Mouse (Mus musculus): Measurements from ENCODE around the gene Rxfp2.

The Rxfp2 gene

DNA sequence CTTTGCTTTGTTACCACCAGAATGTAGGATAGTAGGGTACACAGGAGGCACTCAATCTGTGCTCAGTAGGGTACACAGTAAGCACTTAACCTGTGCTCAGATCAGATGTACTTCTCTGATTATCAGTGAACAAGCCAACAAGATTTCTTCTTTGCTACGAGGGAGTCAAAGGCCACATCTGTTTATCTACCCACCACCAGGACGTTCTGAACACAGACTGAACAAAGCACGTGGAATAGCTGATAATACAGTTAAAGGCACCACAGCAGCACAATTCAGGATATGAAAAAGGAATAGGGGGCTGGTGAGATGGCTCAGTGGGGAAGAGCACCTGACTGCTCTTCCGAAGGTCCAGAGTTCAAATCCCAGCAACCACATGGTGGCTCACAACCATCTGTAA is 18.4 kb downstream of the Rxfp2 start:
- no peak for DNase-seq (ENCODE audit: low read depth, low spot score)

DNA sequence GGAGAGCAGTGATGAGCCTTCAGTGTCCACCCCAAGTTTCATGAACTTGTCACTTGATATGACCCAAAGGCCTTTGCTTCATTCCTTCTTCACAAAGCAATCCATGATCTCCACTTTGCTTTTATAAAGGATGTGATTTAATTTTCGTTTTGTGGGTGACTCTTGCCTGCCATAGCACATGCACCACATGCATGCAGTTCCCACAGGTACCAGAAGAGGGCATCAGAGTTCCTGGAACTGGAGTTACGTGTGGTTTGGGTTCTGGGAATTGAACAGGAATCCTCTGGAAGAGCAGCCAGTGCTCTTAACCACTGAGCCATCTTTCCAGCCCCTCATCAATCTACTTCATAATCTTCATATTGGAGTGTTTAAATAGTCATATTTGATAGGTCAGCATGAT is 26.1 kb downstream of the Rxfp2 start:
- DNase-seq (ENCODE audit: low read depth, low spot score) = no peak

DNA sequence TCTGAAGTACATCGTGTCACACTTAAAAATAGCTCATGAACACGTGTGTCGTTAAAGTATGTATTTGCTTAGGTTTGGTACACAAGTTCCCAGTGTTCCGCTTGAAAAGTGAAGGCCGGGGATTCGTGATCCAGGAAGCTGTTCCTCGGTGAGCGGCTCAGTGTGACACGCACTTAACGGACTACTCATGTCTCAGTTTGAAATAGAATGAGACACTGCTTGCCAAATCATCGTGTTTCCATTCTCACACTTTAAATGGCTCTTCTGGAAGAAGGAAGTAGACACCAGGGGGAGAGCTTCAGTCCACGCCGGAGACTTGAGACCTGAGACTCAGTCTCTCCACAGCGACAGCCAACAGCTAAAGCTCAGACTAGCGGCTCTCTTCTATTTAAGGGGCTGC is 28.0 kb downstream of the Rxfp2 start:
- DNase-seq (ENCODE audit: low read depth, low spot score) = no peak

DNA sequence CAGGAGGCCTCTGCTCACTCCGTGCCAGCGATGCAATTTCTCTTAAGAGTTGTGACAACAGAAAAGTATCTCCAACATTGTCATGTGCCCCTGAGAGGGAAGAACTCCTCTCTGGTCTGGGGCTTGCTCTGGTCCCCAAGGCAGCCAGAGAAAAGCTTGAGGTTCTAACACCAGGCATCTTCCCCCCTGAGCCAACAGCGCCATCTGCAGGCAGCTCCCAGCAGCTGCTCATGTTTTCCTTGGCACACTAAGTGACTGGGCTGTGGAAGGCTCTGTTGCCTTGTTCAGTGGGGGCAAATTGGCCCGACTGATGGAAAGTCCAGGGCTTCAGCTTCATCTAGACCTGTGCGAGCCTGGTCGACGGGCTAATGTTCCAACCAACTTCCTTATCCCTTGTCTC is 31.5 kb downstream of the Rxfp2 start:
- DNase-seq (ENCODE audit: low read depth, low spot score) = peak; percentile 50

DNA sequence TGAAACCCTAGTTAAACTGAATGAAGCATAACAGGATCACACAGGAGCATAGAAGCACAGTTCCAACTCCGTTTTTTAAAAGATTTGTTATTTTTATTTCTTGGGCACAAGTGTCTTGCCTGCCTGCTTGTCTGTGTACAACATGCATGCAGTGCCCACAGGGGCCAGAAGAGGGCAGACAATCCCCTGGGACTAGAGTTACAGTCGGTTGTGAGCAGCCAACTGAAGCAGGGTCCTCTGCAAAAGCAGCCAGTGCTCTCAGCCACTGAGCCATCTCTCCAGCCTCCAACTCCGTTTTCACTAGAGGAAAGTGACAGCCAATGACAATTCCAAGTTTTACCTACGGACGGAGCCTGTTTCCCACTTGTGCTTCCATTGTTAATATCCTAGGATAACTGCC is 33.4 kb downstream of the Rxfp2 start:
- DNase-seq (ENCODE audit: low read depth, low spot score) = peak; percentile 43

DNA sequence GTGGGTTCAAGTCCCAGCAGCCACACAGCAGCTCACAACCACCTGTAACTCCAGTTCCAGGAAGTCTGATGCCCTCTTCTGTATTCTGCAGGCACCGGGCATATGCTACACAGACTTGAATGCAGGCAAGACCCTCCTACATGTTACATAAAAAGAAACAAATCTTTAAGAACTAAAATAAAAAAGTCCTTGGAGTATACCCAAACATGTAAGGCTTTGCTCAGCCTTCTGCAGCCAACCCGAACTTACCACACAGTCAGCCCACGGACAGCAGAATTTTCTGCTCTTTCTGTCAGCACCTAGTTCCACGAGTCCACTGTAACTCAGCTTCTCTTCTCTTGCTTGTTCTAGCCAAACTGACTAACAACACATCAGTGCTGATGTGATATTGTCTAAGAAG is 34.8 kb downstream of the Rxfp2 start:
- DNase-seq (ENCODE audit: low read depth, low spot score) = no peak

DNA sequence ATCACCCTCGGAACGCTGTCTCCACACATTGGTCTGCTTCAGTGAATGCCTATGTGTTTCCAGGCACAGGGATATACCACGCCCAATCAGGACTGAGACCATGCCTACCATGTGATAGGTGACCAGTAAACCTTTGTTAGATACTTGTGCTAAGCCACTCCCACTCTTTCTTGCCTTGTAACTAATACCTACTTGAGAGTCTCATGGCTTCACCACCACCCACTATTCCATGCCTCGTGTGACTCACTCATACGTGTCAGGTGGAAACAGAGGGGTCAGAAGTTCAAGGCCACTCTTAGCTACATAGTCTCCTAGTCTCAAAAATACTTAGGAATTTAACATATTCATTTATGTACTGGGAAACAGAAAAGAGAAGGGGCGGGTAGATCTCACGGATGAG is 35.5 kb downstream of the Rxfp2 start:
- DNase-seq (ENCODE audit: low read depth, low spot score) = no peak

DNA sequence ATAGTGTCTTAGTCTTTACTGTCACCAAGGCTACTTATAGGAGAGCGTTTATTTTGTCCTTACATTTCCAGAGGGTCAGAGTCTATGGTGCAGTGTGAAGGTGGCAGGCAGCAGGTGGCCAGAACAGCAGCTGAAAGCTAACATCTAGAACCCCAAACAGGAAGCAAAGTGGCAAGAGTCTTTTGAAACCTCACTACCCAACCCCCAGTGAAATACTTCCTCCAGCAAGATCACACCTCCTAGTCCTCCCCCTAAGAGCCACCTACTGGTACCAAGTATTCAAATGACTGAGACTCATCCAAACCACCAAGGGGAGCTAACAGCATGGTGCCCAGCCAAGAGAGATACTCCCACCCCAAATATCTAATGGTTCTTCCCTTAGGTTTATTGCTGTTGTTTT is 36.8 kb downstream of the Rxfp2 start:
- no peak for DNase-seq (ENCODE audit: low read depth, low spot score)

DNA sequence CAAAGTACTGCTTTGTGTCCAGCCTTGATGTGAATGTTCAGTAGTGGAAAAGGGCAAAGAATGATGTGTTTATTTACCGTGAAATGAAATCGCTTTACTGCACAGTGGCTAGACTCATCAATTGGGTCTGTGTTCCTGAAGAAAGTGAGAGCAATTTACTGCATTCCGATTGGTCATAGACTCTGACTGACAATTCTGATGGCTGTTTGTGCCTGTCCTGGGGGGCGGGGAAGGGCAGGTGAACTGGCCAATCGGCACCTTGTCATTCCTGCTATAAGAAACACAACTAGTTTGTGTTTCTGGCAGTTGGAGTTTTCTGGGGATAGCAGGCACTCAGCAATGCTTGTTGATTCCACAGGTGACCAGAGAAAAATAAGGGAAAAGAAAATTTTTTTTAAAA is 37.6 kb downstream of the Rxfp2 start:
- no peak for DNase-seq (ENCODE audit: low read depth, low spot score)

DNA sequence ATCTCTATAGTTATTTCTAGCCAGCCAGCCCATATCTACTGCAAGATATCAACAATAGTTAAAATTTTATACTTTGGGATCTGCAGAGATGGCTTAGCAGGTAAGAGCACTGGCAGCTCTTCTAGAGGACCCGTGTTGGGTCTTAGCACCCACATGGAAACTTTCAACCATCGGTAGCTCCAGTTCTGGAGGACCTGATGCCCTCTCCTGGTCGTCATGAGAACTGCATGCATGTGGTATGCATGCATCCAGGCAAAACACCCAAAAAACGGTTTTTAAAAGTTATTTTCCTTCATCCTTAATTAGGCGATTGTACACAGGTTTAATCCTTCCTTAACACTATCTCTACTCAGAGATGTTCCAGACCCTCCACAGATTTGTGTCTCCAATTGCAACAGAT is 40.4 kb downstream of the Rxfp2 start:
- no peak for DNase-seq (ENCODE audit: low read depth, low spot score)

DNA sequence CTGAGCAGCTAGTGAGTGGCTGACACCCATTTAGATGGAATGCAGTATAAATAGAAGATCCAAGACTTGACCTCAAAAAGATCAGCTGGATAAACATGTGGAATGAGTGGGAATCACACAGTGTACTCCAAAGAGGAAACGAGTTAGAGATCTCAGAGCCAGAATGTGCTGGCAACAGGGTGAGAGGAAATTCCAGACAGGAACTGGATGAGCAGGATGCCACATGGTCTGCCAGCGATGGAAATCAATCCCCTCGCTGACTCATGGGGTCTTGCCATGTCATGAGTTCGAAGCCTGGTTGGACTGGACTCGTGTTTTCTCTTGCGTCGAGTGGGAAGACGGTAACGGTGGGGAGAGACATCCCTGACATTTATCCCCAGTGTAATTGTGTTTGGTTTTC is 41.0 kb downstream of the Rxfp2 start:
- no peak for DNase-seq (ENCODE audit: low read depth, low spot score)

DNA sequence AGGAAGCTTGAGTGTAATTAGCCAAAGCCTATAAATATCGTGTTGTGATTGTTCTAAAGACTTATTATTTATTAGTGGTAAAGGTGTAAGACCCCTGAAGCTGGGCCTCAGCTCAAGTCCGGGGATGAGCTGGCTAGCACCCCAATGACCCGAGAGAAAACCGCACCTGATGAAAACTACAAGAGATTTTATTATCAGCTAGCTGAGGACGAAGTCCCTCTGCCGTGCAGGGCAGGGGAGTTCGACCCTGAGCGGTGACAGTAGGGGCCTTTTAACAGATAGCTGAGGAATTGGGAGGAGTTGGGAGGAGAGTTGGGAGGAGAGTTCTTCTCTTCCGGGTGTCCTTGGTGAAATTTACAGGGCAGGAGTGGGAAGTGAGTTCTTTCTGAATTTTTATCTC is 42.6 kb downstream of the Rxfp2 start:
- no peak for DNase-seq (ENCODE audit: low read depth, low spot score)

DNA sequence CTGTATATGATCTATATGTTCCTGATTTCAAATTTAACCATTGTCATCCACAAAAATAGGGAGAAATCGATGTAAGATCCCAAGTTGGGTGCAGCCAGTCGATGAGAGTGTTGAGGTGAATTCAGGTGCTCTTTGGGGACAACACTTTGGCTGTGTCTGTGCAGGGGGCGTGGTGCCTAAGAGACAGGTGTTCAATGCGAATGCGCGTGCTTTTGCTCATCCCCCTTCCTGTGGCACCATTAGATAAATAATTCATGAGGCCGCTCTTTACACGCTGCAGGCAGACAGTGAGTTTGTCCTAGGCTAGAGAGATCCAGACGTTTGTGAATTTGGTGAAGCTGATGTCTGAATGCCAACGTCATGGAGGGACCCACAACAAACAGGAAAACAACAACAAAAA is 45.8 kb downstream of the Rxfp2 start:
- no peak for DNase-seq (ENCODE audit: low read depth, low spot score)

DNA sequence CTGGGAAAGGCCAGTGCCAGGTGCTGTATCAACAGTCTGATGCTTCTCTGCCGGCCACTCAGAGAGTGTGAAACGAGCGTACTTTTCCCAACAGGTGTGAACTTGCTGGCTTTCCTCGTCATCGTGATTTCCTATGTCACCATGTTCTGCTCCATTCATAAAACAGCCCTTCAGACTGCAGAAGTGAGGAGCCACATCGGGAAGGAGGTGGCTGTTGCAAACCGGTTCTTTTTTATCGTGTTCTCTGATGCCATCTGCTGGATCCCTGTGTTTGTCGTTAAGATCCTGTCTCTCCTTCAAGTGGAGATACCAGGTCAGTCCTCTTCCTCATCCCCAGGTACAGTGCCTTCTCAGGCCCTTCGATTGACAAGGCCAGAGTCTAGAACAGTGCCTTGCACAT is 51.6 kb downstream of the Rxfp2 start:
- no peak for DNase-seq (ENCODE audit: low read depth, low spot score)

DNA sequence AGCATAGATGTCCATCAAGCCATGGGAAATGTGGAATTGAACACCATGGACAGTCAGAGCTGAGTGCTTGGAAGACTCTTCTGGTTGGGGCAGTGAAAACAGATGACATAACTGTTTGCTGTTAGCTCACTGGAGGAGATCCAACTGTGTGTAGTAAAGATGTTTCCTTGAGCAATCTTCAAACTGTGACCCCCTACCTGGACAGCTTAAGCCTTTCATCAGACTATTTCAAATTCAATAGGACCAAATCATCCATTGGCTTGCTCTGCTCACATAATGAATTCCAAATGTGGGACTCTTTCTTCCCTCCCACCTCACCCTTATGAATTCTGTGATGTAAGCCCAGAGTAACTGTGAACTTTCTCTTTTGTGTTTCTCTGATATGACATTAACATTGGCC is 53.3 kb downstream of the Rxfp2 start:
- no peak for DNase-seq (ENCODE audit: low read depth, low spot score)

DNA sequence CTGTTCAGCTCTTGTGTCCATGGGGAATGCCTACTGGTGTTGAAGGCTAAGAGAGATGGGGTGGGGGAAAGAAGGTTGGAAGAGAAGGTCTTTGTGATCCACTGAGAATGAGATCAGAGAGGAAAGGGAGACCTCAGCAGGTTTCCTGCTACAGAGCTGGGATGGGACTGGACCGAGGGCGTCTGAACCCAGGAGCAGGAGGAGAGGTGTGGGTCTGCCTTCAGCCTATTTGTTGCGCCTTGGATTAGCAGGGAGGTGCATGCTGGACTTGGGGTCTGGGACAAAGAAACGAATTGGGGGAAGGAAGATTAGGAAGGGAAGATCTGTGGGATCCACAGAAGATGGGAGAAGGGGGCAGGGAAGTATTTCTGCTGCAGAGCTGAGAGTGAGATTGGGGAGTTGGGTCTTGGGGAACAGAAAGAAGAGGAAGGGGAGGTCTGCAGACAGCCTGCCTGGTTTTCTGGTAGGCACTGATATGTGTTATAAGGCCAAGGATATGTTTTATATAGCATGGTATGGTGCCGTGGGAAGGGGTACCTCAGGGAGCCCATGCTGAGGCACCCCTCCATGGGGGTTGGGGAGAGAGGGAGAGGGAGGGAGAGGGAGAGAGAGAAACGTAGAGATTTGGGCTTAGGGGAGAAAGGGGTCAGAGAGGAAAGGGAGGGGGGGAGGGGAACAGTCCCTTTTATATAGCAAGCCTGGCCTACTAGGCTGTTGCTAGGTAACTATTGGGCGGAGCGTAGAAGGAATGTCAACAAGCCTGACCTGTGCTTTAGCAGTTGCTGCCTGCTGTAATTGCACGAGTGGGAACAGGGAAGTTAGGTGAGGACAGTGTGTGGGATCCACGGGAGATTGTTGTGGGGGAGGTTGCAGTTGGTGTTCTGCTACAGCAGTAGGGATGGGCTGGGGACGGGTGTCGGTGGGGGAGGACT is 61.7 kb downstream of the Rxfp2 start:
- DNase-seq (ENCODE audit: low read depth, low spot score) = no peak

DNA sequence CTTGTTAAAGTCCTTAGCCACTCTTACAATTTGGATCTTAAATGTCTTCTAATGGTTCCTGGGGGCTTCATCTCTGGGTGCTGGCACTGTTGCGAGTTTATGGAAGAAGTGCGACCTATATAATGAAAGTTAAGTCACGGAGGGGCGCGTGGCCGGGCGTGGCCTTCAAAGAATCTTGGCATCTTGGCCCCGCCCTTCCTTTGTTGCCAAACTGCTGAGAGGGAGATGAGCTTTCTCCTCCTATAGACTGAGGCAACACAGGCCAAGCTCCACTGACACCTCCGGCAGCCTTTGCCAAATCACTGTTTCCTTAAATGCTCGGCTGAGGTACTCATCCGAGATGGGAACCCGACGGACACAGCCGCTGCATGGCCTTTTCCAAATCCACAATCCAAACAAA is 64.2 kb downstream of the Rxfp2 start:
- DNase-seq (ENCODE audit: low read depth, low spot score) = no peak

DNA sequence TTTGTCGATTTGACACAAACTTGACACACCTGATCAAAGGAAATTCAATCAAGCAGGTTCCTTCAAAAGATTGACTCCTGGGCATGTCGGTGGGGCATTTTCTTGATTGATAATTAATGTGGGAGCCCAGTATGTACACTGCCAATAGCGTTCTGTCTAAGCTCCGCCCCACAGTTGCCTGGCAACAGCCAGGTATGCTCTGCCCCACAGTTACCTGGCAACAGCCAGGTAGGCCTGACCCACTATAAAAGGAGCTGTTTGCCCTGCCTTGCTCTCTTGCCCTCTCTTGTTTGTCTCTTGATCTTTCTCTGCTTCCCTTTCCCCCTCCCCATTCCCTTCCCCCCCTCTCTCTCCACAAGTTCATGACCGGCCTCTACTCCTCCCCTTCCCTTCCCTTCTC is 64.7 kb downstream of the Rxfp2 start:
- DNase-seq (ENCODE audit: low read depth, low spot score) = no peak

DNA sequence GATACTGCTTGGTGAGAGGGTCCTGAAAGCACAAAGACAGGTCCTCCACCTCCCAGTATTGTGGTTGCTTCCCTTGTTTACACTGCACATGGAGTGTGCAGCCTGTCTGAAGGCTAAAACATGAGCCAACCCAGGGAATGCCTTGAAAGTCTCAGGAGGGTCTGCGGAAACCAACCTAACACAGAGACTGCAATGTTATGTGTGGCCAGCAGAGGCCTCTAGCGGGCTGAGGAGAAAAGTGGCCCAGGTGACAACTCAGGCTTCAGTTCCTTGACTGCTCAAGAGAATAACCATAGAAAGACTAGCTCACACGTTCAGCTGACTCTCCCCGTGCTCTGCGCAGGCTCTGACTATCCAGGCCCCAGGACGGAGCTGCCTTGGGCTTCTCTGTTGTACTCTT is 79.1 kb downstream of the Rxfp2 start:
- DNase-seq (ENCODE audit: low read depth, low spot score) = peak; percentile 39

DNA sequence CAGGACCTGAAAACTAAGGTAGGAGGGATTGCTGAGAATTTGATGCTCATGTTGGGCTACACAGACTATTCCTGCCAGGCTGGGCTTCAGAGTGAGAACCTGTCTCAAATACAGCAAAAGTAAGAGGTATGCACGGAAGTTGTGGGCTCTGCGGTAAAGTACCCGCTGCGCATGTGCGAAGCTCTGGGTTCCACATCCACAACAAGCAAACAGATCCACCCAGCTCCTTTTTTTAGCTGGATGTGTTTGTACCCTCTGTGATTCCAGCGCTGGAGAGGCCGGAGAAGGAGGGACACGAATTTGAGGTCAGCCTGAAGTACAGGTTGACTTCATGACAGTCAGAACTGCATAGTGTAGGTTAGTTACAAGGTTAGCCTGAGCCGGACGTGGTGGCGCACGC is 80.3 kb downstream of the Rxfp2 start:
- no peak for DNase-seq (ENCODE audit: low read depth, low spot score)

DNA sequence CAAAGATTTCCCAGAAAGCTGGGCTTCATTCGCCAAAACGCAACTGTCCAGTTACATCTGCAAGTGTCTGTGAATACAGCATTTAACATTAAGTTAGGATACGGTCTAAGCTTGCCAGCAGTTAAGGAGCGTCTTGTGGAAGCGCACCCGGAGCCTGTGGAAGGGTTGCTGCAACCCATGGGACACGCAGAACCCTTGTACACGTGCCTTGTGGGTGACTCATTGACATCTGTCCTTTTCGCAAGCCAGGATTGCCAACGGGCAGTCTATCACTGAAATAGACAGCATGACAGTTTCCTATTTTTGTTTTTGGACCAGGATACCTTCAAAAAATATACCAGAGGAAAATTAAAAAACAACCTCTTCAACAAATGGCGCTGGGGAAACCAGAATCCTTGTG is 83.3 kb downstream of the Rxfp2 start:
- no peak for DNase-seq (ENCODE audit: low read depth, low spot score)

DNA sequence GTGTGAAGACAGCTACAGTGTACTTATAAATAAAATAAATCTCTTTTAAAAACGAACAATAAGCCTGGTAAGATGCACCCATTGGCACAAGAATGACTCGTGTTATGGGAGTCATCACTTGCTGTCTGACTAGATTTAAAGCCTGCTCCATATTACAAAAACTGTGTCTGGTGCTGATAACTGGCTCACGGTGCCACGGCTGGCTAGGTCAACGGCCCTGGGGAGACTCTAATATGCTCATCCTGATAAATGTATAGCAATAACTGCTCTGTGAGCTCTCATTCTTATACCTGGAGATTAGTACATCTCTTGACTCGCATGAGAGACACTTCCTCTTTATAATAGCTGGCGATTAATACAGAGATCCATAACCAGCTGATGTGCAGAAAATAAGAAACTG is 87.9 kb downstream of the Rxfp2 start:
- DNase-seq (ENCODE audit: low read depth, low spot score) = no peak

DNA sequence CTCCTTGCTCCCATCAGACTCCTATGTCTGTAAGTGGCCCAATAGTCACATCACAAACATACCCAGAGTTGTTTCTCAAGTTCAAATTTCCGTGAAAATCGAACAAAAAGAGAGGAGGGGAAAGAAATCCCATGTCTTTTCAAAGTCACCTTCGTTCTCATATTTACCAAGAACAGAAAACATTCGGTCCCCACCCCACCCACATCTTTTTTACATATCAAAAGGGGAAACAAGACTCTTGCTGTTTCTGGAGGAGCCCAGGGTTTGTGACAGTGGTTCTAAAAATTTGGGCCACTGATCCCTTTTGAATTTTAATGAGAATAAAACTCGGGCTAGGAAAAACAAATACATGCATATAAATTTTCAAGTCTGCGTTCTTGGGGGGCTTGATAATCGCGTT is 92.8 kb downstream of the Rxfp2 start:
- no peak for DNase-seq (ENCODE audit: low read depth, low spot score)

DNA sequence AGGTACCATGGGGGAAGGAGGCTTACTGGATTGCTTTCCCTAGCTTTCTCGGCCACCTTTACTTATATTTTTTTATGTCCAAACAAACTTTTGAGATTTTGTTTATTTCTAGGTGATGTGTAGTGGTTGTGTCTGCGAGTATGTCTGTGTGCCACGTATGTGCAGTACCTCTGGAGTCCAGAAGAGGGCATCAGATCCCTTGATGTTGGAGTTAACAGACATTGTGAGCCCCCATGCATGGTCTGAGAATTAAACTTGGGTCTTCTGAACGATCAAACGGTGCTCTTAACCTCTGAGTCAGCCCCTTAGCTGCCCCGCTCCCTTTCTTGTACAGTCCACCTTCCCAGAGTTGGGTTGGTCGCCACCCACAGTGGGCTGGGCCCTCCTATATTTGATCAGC is 95.5 kb downstream of the Rxfp2 start:
- DNase-seq (ENCODE audit: low read depth, low spot score) = no peak

Measured in WW6 (cell line).